Mouse (Mus musculus) Patski (cell line): ENCODE measurements around the gene D930020B18Rik. TPM values are rescaled to one million over a fixed set of nuclear protein-coding genes. Genes with fewer than 3 reads are reported as not detected.
A peak's percentile ranks its signal among the peaks of the same experiment; 100 is the strongest.

Experiments used
- ATAC-seq: fragments of 100-300 bp; one replicate; pipeline ENCODE4 v1.8.0; 2021
- CTCF ChIA-PET: fragments of 350-600 bp; sonication (Branson Sonifier 250); formaldehyde crosslinking; loops from one replicate; lab custom pipeline; 2022; ENCODE audit warnings: inconsistent platforms; lab: Charles Lee
- POLR2A ChIA-PET: fragments of 350-600 bp; sonication (Branson Sonifier 250); formaldehyde crosslinking; loops from one replicate; lab custom pipeline; 2022; ENCODE audit warnings: antibody characterized with exemption, inconsistent platforms; lab: Charles Lee
- DNase-seq: peaks from one replicate; pipeline ENCODE4 v3.0.0-alpha.2; 2011; ENCODE audit warnings: low read depth, low spot score
- H3K27me3 ChIP-seq: fragments of 371-371 bp; one replicate; pipeline ENCODE4 v1.5.1; 2021
- CTCF ChIP-seq: fragments of 100-300 bp; IDR thresholded peaks from one replicate; pipeline ENCODE4 v1.5.1; 2021
- in situ Hi-C: fragments of 300-500 bp; cut with MboI; formaldehyde crosslinking; loops from 3 replicates; pipeline ENCODE4 v1.11.1; 2018; ENCODE audit warnings: low pct_unique_long_range_greater_than_20kb, mixed read lengths
- polyA plus RNA-seq: library from polyadenylated mRNA; unstranded; gene quantifications from one replicate; pipeline ENCODE4 v1.2.3, GENCODE M21; 2021

Gene D930020B18Rik
- polyA plus RNA-seq, 1 experiment from 2014 or later, result not detected

DNA sequence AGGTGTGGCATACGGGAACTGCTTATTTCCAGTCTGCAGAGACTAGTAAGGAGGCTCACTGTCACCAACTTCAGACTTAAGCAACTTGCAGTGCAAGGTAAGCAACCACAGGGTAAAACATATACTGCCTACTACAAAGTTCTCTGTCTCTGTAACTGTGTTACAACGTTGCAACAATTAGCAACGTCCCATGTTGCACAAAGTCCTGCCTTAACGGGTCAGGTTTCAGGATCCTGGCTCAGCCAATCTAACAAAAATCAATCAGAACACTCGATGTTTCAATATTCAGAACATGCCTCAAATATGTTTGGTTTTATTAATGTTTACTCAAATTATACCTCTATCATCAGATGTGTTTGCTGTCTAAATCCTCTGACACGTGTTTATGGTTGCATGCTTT is 19.0 kb upstream of the D930020B18Rik start:
- no peaks in the 10 kb centered on the region for H3K27me3 ChIP-seq
- no peak for TF ChIP-seq CTCF
- ChIA-PET CTCF (no interaction called here), POLR2A (no interaction called here)
- ATAC-seq, result no peak
- DNase-seq, result no peak
- in situ Hi-C loops, result no loop called here

DNA sequence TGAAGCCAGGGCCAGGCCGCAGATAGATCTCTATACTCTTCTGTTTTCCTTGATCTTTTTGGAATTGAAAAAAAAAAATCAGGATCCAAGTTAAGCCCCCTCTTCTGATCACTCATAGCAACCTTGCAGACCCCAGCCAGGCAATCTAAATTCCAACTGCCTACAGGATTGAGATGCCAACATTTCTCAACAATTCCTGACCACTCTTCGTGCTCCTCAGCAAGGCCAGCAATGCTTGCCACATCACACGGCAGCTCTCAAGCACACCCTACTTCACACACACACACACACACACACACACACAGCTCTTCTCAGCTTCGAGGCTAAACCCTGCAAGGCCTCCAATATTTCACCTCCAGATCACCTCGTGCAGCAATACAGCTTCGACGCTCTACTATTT is 17.7 kb upstream of the D930020B18Rik start:
- in situ Hi-C loops, result no loop called here
- ChIA-PET CTCF (no interaction called here), POLR2A (no interaction called here)
- ATAC-seq (no peak), DNase-seq (no peak)
- no peaks in the 10 kb centered on the region for H3K27me3 ChIP-seq
- TF ChIP-seq CTCF, result no peak

DNA sequence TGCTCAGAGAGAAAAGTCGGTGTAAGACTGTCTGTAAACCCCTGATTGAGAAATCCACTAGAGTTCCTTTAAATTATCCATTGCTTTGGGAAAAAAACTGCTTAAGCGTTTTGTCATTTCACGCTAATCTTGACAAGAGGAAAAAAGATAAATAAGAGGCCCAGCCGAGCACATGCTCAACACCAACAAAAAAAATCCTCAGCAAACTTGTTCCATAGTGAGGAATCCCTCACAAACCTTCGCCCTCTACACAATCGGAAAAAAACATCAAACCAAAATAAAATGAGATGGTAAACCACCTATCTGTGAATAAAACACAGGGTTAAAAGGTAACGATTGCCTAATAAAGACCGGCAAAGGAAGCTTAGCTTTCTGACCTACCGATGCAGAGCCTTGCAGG is 16.4 kb upstream of the D930020B18Rik start:
- ATAC-seq, result no peak
- in situ Hi-C loops, result no loop called here
- no peak for DNase-seq
- no peaks in the 10 kb centered on the region for H3K27me3 ChIP-seq
- POLR2A ChIA-PET, result interaction anchor here (0.6 kb wide), 1 partner anchor 37 kb away, joined by 4 read pairs; no protein-coding TSS in a partner anchor
- CTCF ChIA-PET, result no interaction called here
- TF ChIP-seq CTCF, result no peak

DNA sequence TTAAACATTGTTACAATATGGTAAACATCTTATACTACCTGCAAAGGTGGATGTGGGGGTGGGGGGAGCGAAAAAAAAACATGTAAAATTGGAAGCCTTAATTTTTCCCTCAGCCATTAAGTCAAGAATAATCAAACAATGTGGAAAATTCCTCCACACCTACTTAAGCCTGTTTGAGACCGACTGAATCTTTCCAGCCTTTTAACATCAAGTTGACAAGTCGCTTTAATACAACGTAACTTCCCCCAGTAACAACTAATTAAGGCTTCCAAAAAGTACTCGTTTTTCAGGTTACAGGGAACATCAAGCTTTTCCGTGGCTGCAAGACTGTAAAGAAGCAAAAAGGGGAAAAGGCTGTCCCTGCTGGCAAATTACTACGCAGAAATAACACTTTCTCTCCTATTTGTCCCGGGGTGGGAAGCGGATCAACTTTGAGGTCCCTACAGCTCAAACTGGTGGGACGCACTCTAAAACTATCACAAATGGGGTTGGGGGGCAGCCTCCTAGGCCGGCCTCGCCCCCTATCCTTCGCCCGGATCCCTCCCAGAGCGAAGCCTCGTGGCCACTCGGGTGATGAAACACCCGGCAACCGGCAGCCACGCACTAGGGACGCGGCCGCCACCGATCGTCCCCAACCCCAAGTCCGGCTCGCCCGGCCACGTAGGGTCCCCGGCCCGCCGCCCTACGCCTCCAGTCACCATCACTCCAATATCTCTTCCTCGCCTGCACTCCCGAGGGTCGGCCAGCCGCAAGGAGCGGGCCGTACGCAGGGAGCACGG is 15.8 kb upstream of the D930020B18Rik start:
- DNase-seq (peak; percentile 6), ATAC-seq (peak; percentile 52)
- ChIA-PET CTCF (no interaction called here), POLR2A (interaction anchor here (0.6 kb wide), 1 partner anchor 37 kb away, joined by 4 read pairs; no protein-coding TSS in a partner anchor)
- no peak for TF ChIP-seq CTCF
- H3K27me3 ChIP-seq, result no peaks in the 10 kb centered on the region
- in situ Hi-C loops, result no loop called here

- no peaks in the 10 kb centered on the region for H3K27me3 ChIP-seq
- ChIA-PET POLR2A (interaction anchor here (0.9 kb wide), 1 partner anchor 11 kb away, joined by 3 read pairs; no protein-coding TSS in a partner anchor), CTCF (no interaction called here)
- no peak for TF ChIP-seq CTCF
- DNase-seq, result peak; percentile 83
- in situ Hi-C loops, result no loop called here
- peak; percentile 96 for ATAC-seq
These were observed 15.1 kb upstream of the D930020B18Rik start, which contains the start of gene Xpot for GRCm38 (mm10) chr10:121626186-121626882. TSS of gene Xpot (minus strand) at chr10:121626332.

DNA sequence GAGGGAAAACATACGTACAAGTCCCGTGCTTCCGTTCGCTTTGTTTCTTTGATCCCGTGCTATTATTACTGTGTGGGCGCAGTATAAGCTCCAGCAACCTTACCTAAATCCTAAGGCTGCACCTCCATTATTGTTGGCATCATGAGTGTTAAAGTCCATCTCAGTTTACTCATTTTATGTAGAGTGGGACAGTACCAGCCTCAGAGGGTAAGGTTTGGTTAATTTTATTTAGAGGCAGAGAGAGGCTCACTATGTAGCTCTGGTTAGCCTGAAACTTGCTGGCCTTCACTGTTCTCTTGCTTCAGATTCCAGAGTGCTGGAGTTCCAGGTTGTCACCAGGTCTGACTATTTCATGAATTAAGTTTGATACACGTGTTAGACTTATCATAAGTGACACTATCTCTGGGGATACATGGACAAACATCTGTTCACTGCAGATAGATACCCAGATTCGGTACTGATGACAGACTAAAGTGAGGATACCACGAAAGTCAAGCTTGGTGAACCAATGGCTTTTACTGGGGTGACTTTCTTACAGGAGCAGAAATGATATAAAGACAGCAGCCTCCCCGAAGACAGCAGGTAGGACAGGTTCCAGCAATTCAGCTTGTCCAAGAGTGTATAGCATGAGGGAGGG is 14.1 kb upstream of the D930020B18Rik start:
- CTCF ChIA-PET, result no interaction called here
- POLR2A ChIA-PET, result interaction anchor here (0.6 to 0.9 kb wide), 2 partner anchors 10 to 51 kb away, joined by 3 to 4 read pairs; no protein-coding TSS in a partner anchor
- no peaks in the 10 kb centered on the region for H3K27me3 ChIP-seq

DNA sequence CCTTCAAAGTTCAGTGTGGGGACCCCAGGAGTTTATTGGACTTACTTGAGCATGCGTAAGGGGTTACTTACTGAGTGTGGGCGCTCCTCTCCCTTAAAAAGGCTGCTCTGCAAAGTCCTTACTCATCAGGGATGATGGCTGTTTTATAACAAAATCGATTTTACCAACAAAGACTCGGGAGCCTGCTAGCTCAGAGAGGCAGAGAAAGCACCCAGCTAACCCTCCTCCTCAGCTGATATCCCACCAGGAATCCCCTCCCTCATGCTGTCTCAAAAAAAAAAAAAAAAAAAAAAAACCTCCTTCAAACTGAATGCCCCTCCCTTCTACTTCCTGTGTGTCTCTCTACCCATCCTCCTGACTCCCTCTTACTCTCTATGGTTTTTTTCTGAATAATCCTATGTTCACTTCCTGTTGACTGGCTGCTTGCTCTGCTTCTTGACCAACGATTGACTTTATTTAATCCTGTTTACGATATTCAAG is 12.8 kb upstream of the D930020B18Rik start:
- TF ChIP-seq CTCF, result no peak
- POLR2A ChIA-PET, result no interaction called here
- CTCF ChIA-PET, result interaction anchor here (1.0 kb wide), 1 partner anchor 423 kb away, joined by 5 read pairs; no protein-coding TSS in a partner anchor
- DNase-seq (no peak), ATAC-seq (no peak)
- H3K27me3 ChIP-seq, result no peaks in the 10 kb centered on the region
- in situ Hi-C loops, result no loop called here

More for the DNA sequence above, 14.1 kb upstream of the D930020B18Rik start:
- no peak for TF ChIP-seq CTCF
- no peak for DNase-seq
- ATAC-seq, result no peak
- in situ Hi-C loops, result no loop called here

- DNase-seq (no peak), ATAC-seq (no peak)
- ChIA-PET POLR2A (interaction anchor here (0.8 kb wide), 1 partner anchor 616 kb away, joined by 5 read pairs; no protein-coding TSS in a partner anchor), CTCF (no interaction called here)
- TF ChIP-seq CTCF, result no peak
- in situ Hi-C loops, result no loop called here
- peaks cover 12% of the 10 kb centered on the region for H3K27me3 ChIP-seq
These were observed 7.2 kb upstream of the D930020B18Rik start for GRCm38 (mm10) chr10:121634159-121634558.

- ChIA-PET POLR2A (no interaction called here), CTCF (interaction anchor here (0.8 to 1.4 kb wide), 2 partner anchors 15 to 23 kb away, joined by 3 read pairs; no protein-coding TSS in a partner anchor)
- no peak for ATAC-seq
- no peak for TF ChIP-seq CTCF
- DNase-seq, result no peak
- H3K27me3 ChIP-seq, result peaks cover 24% of the 10 kb centered on the region
- in situ Hi-C loops, result no loop called here
These were observed 5.1 kb upstream of the D930020B18Rik start for GRCm38 (mm10) chr10:121636276-121636675.

GRCm38 (mm10) chr10:121639573-121639972 is 1.8 kb upstream of the D930020B18Rik start:
- ATAC-seq (no peak), DNase-seq (no peak)
- POLR2A ChIA-PET, result no interaction called here
- CTCF ChIA-PET, result interaction anchor here (1.9 kb wide), 1 partner anchor 413 kb away, joined by 5 read pairs; no protein-coding TSS in a partner anchor
- peaks cover 41% of the 10 kb centered on the region for H3K27me3 ChIP-seq
- no peak for TF ChIP-seq CTCF
- in situ Hi-C loops, result no loop called here
